Mouse (Mus musculus) left cerebral cortex, adult 18-20 months (tissue): ENCODE measurements at regions not wholly inside any gene's neighbourhood (a gene's known extent, or its start where the extent isn't known, plus 50 kb on each side); places are given as distances from the start of the nearest gene placed in this dataset.
"Not testable (repeated sequence)": the region's sequence is repeated elsewhere in the genome, so short reads cannot be mapped to it uniquely, and the experiment has no call there.

Experiments used
- DNase-seq, 2 experiments: peaks; one replicate each; pipeline ENCODE4 v3.0.0; 2021 to 2022; ENCODE audit warnings: low spot score in 2 of 2, mixed read lengths in 1 of 2

- DNase-seq: no peak
Measured at GRCm38 (mm10) chr13:97402164-97402761, 161.4 kb downstream of the Enc1 start.

- DNase-seq: no peak
Measured at GRCm38 (mm10) chr13:97401620-97402019, 160.7 kb downstream of the Enc1 start.

GRCm38 (mm10) chr13:97398041-97398440 lies 157.1 kb downstream of the Enc1 start:
- DNase-seq: no peak

- DNase-seq: no peak
Measured at GRCm38 (mm10) chr13:97396899-97397640, 156.2 kb downstream of the Enc1 start.

GRCm38 (mm10) chr13:97396286-97396685 lies 155.4 kb downstream of the Enc1 start:
- DNase-seq: not testable (repeated sequence)

- no peak for DNase-seq
Measured at GRCm38 (mm10) chr13:97394756-97395454, 154.0 kb downstream of the Enc1 start.

- DNase-seq: no peak
Measured at GRCm38 (mm10) chr13:97394071-97394470, 153.2 kb downstream of the Enc1 start.

GRCm38 (mm10) chr13:97393456-97393855 lies 152.6 kb downstream of the Enc1 start:
- no peak for DNase-seq

- peak; percentile 65 to 75 for DNase-seq
Measured at GRCm38 (mm10) chr13:97390449-97390930, 149.6 kb downstream of the Enc1 start.

GRCm38 (mm10) chr13:97388851-97389479 lies 148.1 kb downstream of the Enc1 start:
- DNase-seq: peak; percentile 23 to 45

- no peak for DNase-seq
Measured at GRCm38 (mm10) chr13:97386511-97386910, 145.6 kb downstream of the Enc1 start.

GRCm38 (mm10) chr13:97385531-97385930 lies 144.6 kb downstream of the Enc1 start:
- no peak for DNase-seq

GRCm38 (mm10) chr13:97384091-97384777 lies 143.3 kb downstream of the Enc1 start:
- DNase-seq: peak in 1 of 2 experiments; percentile 19

GRCm38 (mm10) chr13:97383351-97383750 lies 142.4 kb downstream of the Enc1 start:
- DNase-seq: no peak

GRCm38 (mm10) chr13:97380366-97380765 lies 139.5 kb downstream of the Enc1 start:
- DNase-seq: no peak

GRCm38 (mm10) chr13:97376232-97376523 lies 135.3 kb downstream of the Enc1 start:
- DNase-seq: no peak

GRCm38 (mm10) chr13:97375501-97376231 lies 134.8 kb downstream of the Enc1 start:
- DNase-seq: no peak

- no peak for DNase-seq
Measured at GRCm38 (mm10) chr13:97372348-97372747, 131.4 kb downstream of the Enc1 start.

- DNase-seq: no peak
Measured at GRCm38 (mm10) chr13:97371200-97371599, 130.3 kb downstream of the Enc1 start.

GRCm38 (mm10) chr13:97366723-97367122 lies 125.8 kb downstream of the Enc1 start:
- DNase-seq: no peak
